Mouse (Mus musculus): ENCODE results near the gene Rnf4. TPM values are rescaled to one million over a fixed set of nuclear protein-coding genes. Genes with fewer than 3 reads are reported as not detected.

The Rnf4 gene
- 134 and 135 TPM in 2 replicates for polyA plus RNA-seq (2015; fragmentation: Nextera tagmentation; extraction: Ambion mirVana)

DNA sequence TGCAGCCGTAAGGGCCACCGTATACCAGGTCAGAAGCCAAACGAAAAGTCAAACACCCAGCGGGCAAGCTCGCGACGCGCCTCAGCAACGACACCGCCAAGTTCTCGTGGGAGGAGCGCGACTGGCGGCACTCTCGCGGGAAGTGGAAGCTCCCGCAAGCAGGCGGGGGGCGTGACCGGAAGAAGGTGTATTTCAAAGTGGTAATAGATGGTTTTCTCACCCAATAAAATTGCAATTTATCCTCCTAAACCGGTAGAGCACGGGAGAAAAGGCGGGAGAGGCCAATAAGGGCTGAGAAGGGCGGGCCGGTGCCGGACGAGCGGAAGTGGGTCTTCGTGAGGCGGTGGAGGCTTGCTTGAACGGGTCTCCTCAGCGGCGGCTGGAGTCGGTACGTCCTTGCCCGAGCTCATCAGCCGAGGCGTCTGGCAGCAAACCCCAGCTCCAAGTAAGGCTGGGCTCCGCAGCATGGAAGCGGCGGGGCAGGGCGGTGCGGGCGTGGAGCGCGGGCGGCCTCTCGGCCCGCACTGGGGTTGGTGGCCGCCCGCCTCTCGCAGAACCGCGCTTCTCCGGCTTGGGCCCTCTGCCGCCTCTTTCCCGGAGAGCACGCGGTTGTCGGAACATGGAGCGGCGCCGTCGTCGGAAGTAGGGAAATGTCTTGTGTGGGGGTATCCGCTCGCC, at the start of gene Rnf4:
Gene Rnf4, plus strand, starts transcription at position 193 of the 678 bp plus-strand sequence.
- H3K27me3 ChIP-seq, result no peaks in the 10 kb centered on the region
- peak within 1 kb of the TSS; percentile 95 for H3K27ac ChIP-seq (replicated peaks)
- H3K4me1 ChIP-seq (replicated peaks), result peaks cover 24% of the 10 kb centered on the region
- H3K9me3 ChIP-seq, result no peaks in the 10 kb centered on the region
- H3K4me2 ChIP-seq, result peak within 1 kb of the TSS; percentile 91
- peak; percentile 98 for ATAC-seq (ENCODE audit: low read depth)
- H3K36me3 ChIP-seq, result no peaks in the 10 kb centered on the region
- peak within 1 kb of the TSS; percentile 98 for H3K9ac ChIP-seq
- WGBS, result under 1% methylated on average over 67 of the region's 67 CpGs
- H3K4me3 ChIP-seq, result peak within 1 kb of the TSS; percentile 99

DNA sequence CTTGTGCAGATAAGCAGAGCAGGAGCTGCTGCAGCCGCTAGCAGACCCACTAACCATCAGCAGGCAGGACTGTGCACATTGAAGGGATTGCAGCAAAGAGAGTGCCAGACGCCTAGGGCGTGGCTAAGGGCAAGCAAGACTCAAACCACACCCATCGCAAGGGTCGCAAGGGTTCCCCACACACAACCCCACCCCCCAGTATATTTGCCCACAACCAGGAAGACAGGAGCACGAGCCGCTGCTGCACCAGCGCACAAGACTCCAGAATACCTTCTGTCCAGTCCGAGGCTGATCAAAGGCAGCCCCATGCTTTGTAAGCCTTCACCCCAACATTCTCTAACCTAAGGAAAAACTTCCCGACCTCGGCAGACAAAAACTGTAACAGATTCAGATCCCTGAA, 49.6 kb upstream of the Rnf4 start:
- Histone ChIP-seq H3K27me3 (peaks cover 52% of the 10 kb centered on the region), H3K4me3 (peak overlapping the region; percentile 70), H3K4me1 (replicated peaks) (peaks cover 20% of the 10 kb centered on the region), H3K9ac (peak overlapping the region; percentile 82; the same call in 1 of the 2 replicates), H3K9me3 (no peaks in the 10 kb centered on the region), H3K36me3 (no peaks in the 10 kb centered on the region), H3K27ac (replicated peaks) (no peak overlapping the region), H3K4me2 (peak overlapping the region; percentile 73)
- 2% methylated on average over 11 of the region's 11 CpGs for WGBS
- no peak for ATAC-seq (ENCODE audit: low read depth)

DNA sequence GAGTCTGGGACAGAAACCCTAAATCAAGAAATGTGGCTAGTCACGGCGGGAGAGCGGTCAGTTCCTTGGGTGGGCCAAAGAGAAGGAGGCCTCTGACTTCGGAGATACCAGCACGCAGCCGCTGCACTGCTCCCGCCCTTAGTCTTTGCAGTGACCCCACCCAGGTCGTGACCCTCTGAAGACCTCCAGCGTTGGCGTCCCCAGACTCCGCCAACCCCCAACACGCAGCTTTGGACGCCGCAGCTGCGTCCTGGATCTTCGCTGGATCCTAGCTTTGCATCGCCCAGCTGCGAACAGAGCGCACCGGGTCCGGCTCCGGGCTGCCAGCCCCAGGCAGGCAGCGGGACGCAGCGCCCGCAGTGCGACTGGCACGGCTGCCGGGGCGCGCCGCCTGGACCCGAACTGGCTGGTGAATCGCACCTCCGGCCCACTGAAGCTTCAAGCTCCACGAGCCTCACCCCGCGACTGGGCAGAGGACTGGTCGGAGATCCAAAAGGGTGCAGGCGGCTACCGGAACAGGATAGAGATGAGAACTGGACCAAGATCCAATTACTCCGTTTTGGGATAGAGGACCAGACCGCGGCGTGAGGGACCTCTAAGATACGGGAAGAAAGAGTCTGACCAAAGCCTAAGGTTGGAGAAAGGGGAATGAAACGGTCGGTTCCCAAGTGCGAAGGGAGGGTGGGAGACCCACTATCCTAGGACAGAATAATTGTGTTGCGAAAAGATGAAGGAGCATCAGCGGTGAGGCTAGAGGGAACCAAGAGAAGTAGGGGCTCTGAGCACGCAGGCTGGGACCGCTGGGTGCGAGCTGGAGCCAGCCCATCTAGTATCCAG, 48.9 kb upstream of the Rnf4 start:
- Histone ChIP-seq H3K4me3 (peak overlapping the region; percentile 70), H3K4me1 (replicated peaks) (peaks cover 20% of the 10 kb centered on the region), H3K36me3 (no peaks in the 10 kb centered on the region), H3K27ac (replicated peaks) (no peak overlapping the region), H3K27me3 (peaks cover 52% of the 10 kb centered on the region), H3K9ac (peak overlapping the region; percentile 82), H3K9me3 (no peaks in the 10 kb centered on the region), H3K4me2 (peak overlapping the region; percentile 73)
- peak; percentile 37; the same call in 1 of the 2 replicates for ATAC-seq (ENCODE audit: low read depth)
- WGBS, result under 1% methylated on average over 54 of the region's 54 CpGs

DNA sequence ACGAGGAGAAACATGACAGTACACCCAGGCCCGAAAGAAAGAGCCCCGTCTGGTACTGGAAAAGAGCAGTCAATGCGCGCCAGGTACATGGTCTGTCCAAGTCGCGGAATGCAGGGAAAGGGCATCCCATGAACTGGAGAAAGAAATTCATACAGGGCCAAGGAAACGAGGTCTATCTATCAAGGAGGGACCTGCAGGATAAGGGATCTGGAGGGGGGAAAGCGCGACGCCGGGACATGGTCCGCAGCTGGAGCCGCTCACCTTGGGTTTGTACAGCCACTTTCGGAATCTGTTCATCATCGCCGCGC, 48.3 kb upstream of the Rnf4 start:
- Histone ChIP-seq H3K9me3 (no peaks in the 10 kb centered on the region), H3K27me3 (peaks cover 52% of the 10 kb centered on the region), H3K4me2 (peak overlapping the region; percentile 73), H3K36me3 (no peaks in the 10 kb centered on the region), H3K4me1 (replicated peaks) (peaks cover 20% of the 10 kb centered on the region), H3K9ac (peak overlapping the region; percentile 82), H3K27ac (replicated peaks) (peak overlapping the region; percentile 64; the same call in 1 of the 2 replicates), H3K4me3 (peak overlapping the region; percentile 70)
- WGBS, result 1% methylated on average over 18 of the region's 18 CpGs
- ATAC-seq (ENCODE audit: low read depth), result no peak; the same call in 1 of the 2 replicates

DNA sequence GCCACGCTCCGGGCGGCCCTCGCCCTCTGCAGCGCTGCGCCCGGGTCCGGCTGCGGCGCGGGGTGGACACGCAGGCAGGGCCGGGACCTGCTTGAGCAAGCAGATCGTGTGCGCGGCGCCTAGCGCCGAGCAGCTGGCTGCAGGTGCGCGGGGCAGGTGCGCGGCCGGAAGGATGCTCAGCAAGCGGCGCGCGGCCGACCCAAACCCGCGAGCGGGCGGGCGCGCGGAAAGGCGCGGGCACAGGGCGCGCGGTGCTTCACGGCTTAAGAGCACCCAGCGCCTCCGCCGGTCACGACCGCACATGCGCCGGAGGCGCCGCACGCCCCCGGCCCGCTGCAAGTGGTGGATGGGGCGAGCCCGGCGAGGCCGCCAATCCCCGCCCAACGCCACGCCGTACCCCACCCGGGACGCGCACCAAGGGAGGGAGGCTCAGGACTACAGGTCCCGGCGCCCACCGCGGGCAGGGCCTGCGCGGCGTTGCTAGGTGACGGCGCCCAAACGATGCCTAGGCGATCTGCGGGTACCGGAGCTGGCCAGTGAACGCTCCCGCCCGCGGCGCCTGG, 47.9 kb upstream of the Rnf4 start, which contains the start of the genes Zfyve28 and Cfap99:
Gene Zfyve28, minus strand, starts transcription at position 296 of the 563 bp plus-strand sequence.
Gene Cfap99, plus strand, starts transcription at position 447 of the 563 bp plus-strand sequence.
- ATAC-seq (ENCODE audit: low read depth), result peak; percentile 99
- H3K9me3 ChIP-seq, result no peaks in the 10 kb centered on the region
- WGBS, result under 1% methylated on average over 73 of the region's 83 CpGs
- H3K4me3 ChIP-seq, result peak within 1 kb of the TSS; percentile 70
- peaks cover 52% of the 10 kb centered on the region for H3K27me3 ChIP-seq
- H3K27ac ChIP-seq (replicated peaks), result peak within 1 kb of the TSS; percentile 64; the same call in 1 of the 2 replicates
- H3K9ac ChIP-seq, result peak within 1 kb of the TSS; percentile 82
- H3K4me2 ChIP-seq, result peak within 1 kb of the TSS; percentile 73
- H3K36me3 ChIP-seq, result no peaks in the 10 kb centered on the region
- H3K4me1 ChIP-seq (replicated peaks), result peaks cover 20% of the 10 kb centered on the region

DNA sequence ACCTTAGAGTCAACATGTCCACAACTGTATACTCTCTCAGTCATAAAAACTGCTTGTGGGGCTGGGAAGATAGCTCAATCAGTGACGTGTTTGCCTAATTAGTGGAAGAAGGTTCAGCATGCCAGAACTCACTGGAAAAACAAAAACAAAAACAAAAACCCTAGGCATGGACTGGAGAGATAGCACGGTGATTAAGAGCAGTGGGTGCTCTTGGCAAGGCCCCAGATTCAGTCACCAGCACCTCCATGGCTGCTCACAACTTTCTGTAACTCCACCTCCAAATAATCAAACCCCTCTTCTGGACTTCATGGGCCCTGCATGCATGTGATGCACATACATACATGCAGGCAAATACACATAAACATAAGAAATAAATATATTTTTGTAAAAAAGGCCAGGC, 46.8 kb upstream of the Rnf4 start:
- no peak for ATAC-seq (ENCODE audit: low read depth)

DNA sequence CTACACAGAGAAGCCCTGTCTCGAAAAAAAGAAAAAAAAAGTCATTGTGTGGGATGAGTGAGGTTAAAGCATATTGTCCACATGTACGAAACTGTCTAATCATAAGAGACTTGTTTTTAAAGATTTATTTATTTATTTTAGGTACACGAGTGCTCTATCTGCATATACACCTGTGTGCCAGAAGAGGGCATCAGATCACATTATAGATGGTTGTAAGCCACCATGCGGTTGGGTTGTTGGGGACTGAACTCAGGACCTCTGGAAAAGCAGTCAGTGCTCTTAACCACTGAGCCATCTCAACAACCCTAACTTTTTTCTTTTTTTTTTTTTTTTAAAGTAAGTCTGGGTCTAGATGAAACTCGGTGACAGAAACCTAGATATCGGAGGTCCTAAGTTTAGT, 42.7 kb upstream of the Rnf4 start:
- no peak overlapping the region for H3K4me2 ChIP-seq
- no peak for ATAC-seq (ENCODE audit: low read depth)
- no peak overlapping the region for H3K27ac ChIP-seq (replicated peaks)
- no peaks in the 10 kb centered on the region for H3K4me1 ChIP-seq (replicated peaks)
- no peaks in the 10 kb centered on the region for H3K36me3 ChIP-seq
- H3K9ac ChIP-seq, result no peak overlapping the region
- H3K9me3 ChIP-seq, result no peaks in the 10 kb centered on the region
- 74% methylated on average over 6 of the region's 6 CpGs for WGBS
- H3K4me3 ChIP-seq, result no peak overlapping the region
- H3K27me3 ChIP-seq, result peaks cover 23% of the 10 kb centered on the region

More for the DNA sequence above, 46.8 kb upstream of the Rnf4 start:
- H3K27me3 ChIP-seq, result peaks cover 52% of the 10 kb centered on the region
- 61% methylated on average over 2 of the region's 2 CpGs for WGBS
- no peak overlapping the region for H3K27ac ChIP-seq (replicated peaks)
- H3K9me3 ChIP-seq, result no peaks in the 10 kb centered on the region
- H3K4me1 ChIP-seq (replicated peaks), result peaks cover 20% of the 10 kb centered on the region
- no peak overlapping the region for H3K9ac ChIP-seq
- H3K4me3 ChIP-seq, result no peak overlapping the region
- H3K4me2 ChIP-seq, result no peak overlapping the region
- H3K36me3 ChIP-seq, result no peaks in the 10 kb centered on the region

DNA sequence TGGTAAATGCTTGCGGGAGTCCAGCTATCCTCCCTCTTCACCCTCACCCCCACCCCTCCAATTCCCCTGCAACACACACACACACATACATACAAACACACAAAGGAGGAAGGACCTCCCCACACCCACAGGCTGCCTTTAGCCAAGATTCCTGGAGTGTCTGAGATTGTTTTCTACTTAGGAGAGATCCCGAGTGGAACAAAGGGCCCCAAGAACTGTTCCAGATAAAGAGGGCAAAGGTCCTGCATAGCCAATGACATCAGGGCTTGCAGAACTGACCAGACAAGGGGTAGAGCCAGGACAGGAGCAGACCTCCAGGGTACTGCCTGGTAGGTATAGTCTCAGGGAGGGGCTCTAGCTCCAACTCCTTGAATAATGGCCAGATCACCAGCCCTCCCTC, 41.4 kb upstream of the Rnf4 start:
- H3K27me3 ChIP-seq, result peaks cover 15% of the 10 kb centered on the region
- H3K9ac ChIP-seq, result no peak overlapping the region
- H3K4me1 ChIP-seq (replicated peaks), result no peaks in the 10 kb centered on the region
- no peak for ATAC-seq (ENCODE audit: low read depth)
- H3K36me3 ChIP-seq, result no peaks in the 10 kb centered on the region
- H3K27ac ChIP-seq (replicated peaks), result no peak overlapping the region
- WGBS, result 48% methylated on average over 2 of the region's 2 CpGs
- H3K9me3 ChIP-seq, result no peaks in the 10 kb centered on the region
- H3K4me2 ChIP-seq, result no peak overlapping the region
- H3K4me3 ChIP-seq, result no peak overlapping the region

DNA sequence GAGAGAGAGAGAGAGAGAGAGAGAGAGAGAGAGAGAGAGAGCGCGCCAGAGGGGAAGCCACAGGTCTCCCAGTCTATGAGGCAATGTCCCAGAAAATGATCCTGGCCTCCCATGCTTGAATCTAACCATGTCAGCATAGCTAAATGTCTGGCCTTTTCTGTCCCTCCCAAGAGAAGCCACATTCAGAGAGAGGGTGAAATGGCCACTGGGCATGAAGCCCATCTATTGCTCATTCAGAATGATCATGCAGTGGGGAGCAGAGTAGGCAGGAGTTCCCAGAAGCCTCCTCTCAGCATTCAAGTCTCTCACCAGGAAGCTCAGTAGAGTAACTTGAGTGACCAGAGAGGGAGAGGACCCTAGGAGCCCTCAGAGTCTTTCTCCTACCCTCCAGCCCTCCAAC, 40.9 kb upstream of the Rnf4 start:
- H3K27me3 ChIP-seq, result peaks cover 11% of the 10 kb centered on the region
- no peaks in the 10 kb centered on the region for H3K4me1 ChIP-seq (replicated peaks)
- no peak overlapping the region for H3K4me3 ChIP-seq
- no peaks in the 10 kb centered on the region for H3K9me3 ChIP-seq
- H3K4me2 ChIP-seq, result no peak overlapping the region
- H3K27ac ChIP-seq (replicated peaks), result no peak overlapping the region
- WGBS, result 95% methylated on average over 2 of the region's 2 CpGs
- H3K36me3 ChIP-seq, result no peaks in the 10 kb centered on the region
- no peak overlapping the region for H3K9ac ChIP-seq
- no peak for ATAC-seq (ENCODE audit: low read depth)

DNA sequence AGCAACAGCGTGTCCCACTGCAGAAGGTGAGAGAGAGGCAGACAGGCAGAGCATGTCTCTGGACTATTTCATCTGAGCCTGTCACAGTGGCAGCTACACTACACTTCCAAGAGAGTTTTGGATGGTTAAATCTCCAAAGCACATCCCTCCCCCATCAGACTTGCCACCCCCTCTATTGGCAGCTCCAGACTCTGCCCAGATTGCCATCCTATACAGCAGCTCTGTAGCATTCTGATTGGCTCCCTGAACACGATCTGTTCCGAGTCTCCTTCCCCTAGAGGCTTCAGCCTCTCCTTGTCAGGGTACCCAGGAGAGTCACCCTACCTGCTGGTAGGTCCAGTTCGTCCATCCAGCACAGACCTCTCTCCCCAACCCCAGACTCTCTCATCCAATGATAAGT, 38.0 kb upstream of the Rnf4 start:
- no peak overlapping the region for H3K4me3 ChIP-seq

DNA sequence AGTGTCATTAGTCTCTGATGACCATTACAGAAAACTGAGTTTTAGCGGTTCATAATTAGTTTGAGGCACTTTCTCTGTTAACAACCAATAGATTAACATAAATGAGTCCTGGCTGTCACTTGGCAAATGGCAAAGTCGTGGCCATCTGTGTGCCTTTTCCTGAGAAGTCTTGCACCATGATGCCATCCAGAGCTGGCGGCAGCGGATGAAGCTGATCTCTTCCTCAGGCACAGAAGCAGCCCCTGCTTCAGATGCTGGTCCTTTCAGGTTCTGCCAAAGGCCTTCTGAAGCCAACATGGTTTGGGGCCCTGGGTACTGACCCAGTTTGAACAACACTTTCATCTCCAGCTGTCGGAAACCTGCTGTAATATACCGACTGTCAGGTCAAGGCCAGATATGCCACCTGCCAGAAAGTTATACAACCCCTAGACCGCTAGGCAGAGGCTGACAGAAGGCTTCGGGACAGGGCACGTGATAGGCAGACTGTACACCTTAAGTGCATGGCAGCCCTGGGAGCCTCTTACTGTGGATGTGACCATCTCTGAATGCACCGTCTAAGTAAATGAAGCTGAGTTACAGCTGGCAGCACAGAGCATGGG, 37.1 kb upstream of the Rnf4 start:
- no peak overlapping the region for H3K27ac ChIP-seq (replicated peaks)
- no peaks in the 10 kb centered on the region for H3K9me3 ChIP-seq
- no peak overlapping the region for H3K4me3 ChIP-seq
- no peak overlapping the region for H3K9ac ChIP-seq
- no peak for ATAC-seq (ENCODE audit: low read depth)
- WGBS, result 87% methylated on average over 10 of the region's 10 CpGs
- no peaks in the 10 kb centered on the region for H3K4me1 ChIP-seq (replicated peaks)
- no peaks in the 10 kb centered on the region; the same call in 1 of the 2 replicates for H3K27me3 ChIP-seq
- H3K36me3 ChIP-seq, result no peaks in the 10 kb centered on the region
- no peak overlapping the region for H3K4me2 ChIP-seq

More for the DNA sequence above, 38.0 kb upstream of the Rnf4 start:
- Histone ChIP-seq H3K27me3 (no peaks in the 10 kb centered on the region; the same call in 1 of the 2 replicates), H3K36me3 (no peaks in the 10 kb centered on the region), H3K4me2 (no peak overlapping the region), H3K27ac (replicated peaks) (no peak overlapping the region), H3K9ac (no peak overlapping the region), H3K4me1 (replicated peaks) (no peaks in the 10 kb centered on the region), H3K9me3 (no peaks in the 10 kb centered on the region)
- ATAC-seq (ENCODE audit: low read depth), result no peak
- WGBS, result 52% methylated on average over 4 of the region's 4 CpGs

All from neural tube, embryonic 13.5 days (tissue).